Mouse (Mus musculus) kidney, postnatal 4 days (tissue): ENCODE measurements around the gene Lrp10.

Experiments
- DNase-seq, 2 experiments: peaks; one replicate each; pipeline ENCODE4 v3.0.0; 2021; ENCODE audit warnings: mixed read lengths in 2 of 2

Lrp10 gene

GRCm38 (mm10) chr14:54475941-54476844, 12.3 kb downstream of the Lrp10 start, which contains the start of gene Rem2:
TSS of gene Rem2 (plus strand) at chr14:54476100.
- DNase-seq: peak; percentile 69 to 70

GRCm38 (mm10) chr14:54477172-54477909, 13.4 kb downstream of the Lrp10 start:
- no peak for DNase-seq

GRCm38 (mm10) chr14:54479451-54479920, 15.5 kb downstream of the Lrp10 start:
- DNase-seq: peak; percentile 75 to 84

GRCm38 (mm10) chr14:54480673-54481072, 16.7 kb downstream of the Lrp10 start:
- DNase-seq: no peak

GRCm38 (mm10) chr14:54481402-54481801, 17.5 kb downstream of the Lrp10 start:
- DNase-seq: no peak

GRCm38 (mm10) chr14:54482498-54482897, 18.6 kb downstream of the Lrp10 start:
- DNase-seq: peak; percentile 60 to 72

GRCm38 (mm10) chr14:54485899-54486298, 22.0 kb downstream of the Lrp10 start:
- DNase-seq: no peak

GRCm38 (mm10) chr14:54487732-54488131, 23.8 kb downstream of the Lrp10 start:
- DNase-seq: no peak

- DNase-seq: no peak
These were observed 24.4 kb downstream of the Lrp10 start for GRCm38 (mm10) chr14:54488350-54488749.

GRCm38 (mm10) chr14:54492345-54493131, 28.6 kb downstream of the Lrp10 start:
- peak in 1 of 2 experiments; percentile 39 for DNase-seq

- DNase-seq: no peak
These were observed 29.3 kb downstream of the Lrp10 start for GRCm38 (mm10) chr14:54493236-54493635.

GRCm38 (mm10) chr14:54494234-54494633, 30.3 kb downstream of the Lrp10 start:
- DNase-seq: peak; percentile 74 to 82

- DNase-seq: no peak
These were observed 32.8 kb downstream of the Lrp10 start for GRCm38 (mm10) chr14:54496706-54497105.

- no peak for DNase-seq
These were observed 35.4 kb downstream of the Lrp10 start for GRCm38 (mm10) chr14:54499330-54499729.

GRCm38 (mm10) chr14:54501365-54501764, 37.4 kb downstream of the Lrp10 start:
- DNase-seq: no peak

- no peak for DNase-seq
These were observed 39.2 kb downstream of the Lrp10 start for GRCm38 (mm10) chr14:54503092-54503491.

GRCm38 (mm10) chr14:54509774-54510173, 45.8 kb downstream of the Lrp10 start:
- DNase-seq: no peak

- no peak for DNase-seq
These were observed 52.9 kb downstream of the Lrp10 start for GRCm38 (mm10) chr14:54516710-54517310.
